Mouse (Mus musculus) MEL (cell line): ENCODE measurements around the gene Nrp1. TPM values are rescaled to one million over a fixed set of nuclear protein-coding genes. Genes with fewer than 3 reads are reported as not detected.

Experiments
- DNase-seq: peaks from one replicate; pipeline ENCODE4 v3.0.0; 2011; ENCODE audit warnings: low read depth, low spot score
- H3K27ac ChIP-seq: 2 replicates; pipeline ENCODE4 v1.5.1; 2012; ENCODE audit warnings: low read depth, mild to moderate bottlenecking, control low read depth, low read length, moderate library complexity; ENCODE audit not compliant: control insufficient read depth
- H3K27me3 ChIP-seq, 2 experiments: fragments of 150-350 bp in 1 of 2; sonication (generic) in 1 of 2; 2 replicates each; pipeline ENCODE4 v1.6.1; 2012; ENCODE audit warnings: low read length in 2 of 2, mild to moderate bottlenecking in 2 of 2, improper control_type of control experiment in 1 of 2, moderate library complexity in 1 of 2; ENCODE audit not compliant: insufficient read depth in 2 of 2, control insufficient read depth in 1 of 2
- H3K36me3 ChIP-seq, 2 experiments: 2 replicates each; pipeline ENCODE4 v1.6.1; 2012 to 2014; ENCODE audit warnings: low read length in 2 of 2, improper control_type of control experiment in 1 of 2, inconsistent platforms in 1 of 2, mild to moderate bottlenecking in 1 of 2; ENCODE audit not compliant: insufficient read depth in 2 of 2, control insufficient read depth in 1 of 2
- H3K4me1 ChIP-seq, 2 experiments: fragments of 150-350 bp in 1 of 2; sonication (generic) in 1 of 2; 2 replicates each; pipeline ENCODE4 v1.6.1; 2012; ENCODE audit warnings: low read length in 2 of 2, improper control_type of control experiment in 1 of 2, mild to moderate bottlenecking in 1 of 2; ENCODE audit not compliant: insufficient read depth in 2 of 2, control insufficient read depth in 1 of 2
- H3K4me3 ChIP-seq, 2 experiments: fragments of 150-350 bp in 1 of 2; sonication (generic) in 1 of 2; 2 replicates each; pipeline ENCODE4 v1.5.1; 2012; ENCODE audit warnings: low read depth in 2 of 2, low read length in 2 of 2, mild to moderate bottlenecking in 2 of 2, moderate library complexity in 2 of 2, control low read depth in 1 of 2, improper control_type of control experiment in 1 of 2; ENCODE audit not compliant: control insufficient read depth in 1 of 2, insufficient read depth in 1 of 2
- H3K79me2 ChIP-seq: 2 replicates; pipeline ENCODE4 v1.6.1; 2012; ENCODE audit warnings: mild to moderate bottlenecking, low read length, moderate library complexity; ENCODE audit not compliant: control insufficient read depth, poor library complexity, insufficient read depth
- H3K9ac ChIP-seq: 2 replicates; pipeline ENCODE4 v1.6.1; 2012; ENCODE audit warnings: low read depth, mild to moderate bottlenecking, control low read depth, low read length, moderate library complexity; ENCODE audit not compliant: control insufficient read depth, poor library complexity, severe bottlenecking
- H3K9me3 ChIP-seq: fragments of 150-350 bp; sonication (generic); replicated peaks from 2 replicates; pipeline ENCODE4 v1.6.1; 2012; ENCODE audit warnings: mild to moderate bottlenecking, low read length, improper control_type of control experiment, moderate library complexity; ENCODE audit not compliant: insufficient read depth
- E2F4 ChIP-seq: IDR thresholded peaks from 2 replicates; pipeline ENCODE4 v1.6.1; 2011; ENCODE audit warnings: low read depth, low read length, improper control_type of control experiment, borderline replicate concordance
- ELF1 ChIP-seq: IDR thresholded peaks from 2 replicates; pipeline ENCODE4 v1.6.1; 2014; ENCODE audit warnings: low read depth, mild to moderate bottlenecking, inconsistent platforms, low read length, improper control_type of control experiment, moderate library complexity
- EP300 ChIP-seq, 2 experiments: IDR thresholded peaks; 2 replicates each; pipeline ENCODE4 v1.6.1; 2011; ENCODE audit warnings: improper control_type of control experiment in 2 of 2, low read length in 2 of 2, low read depth in 1 of 2, mild to moderate bottlenecking in 1 of 2
- ETS1 ChIP-seq: IDR thresholded peaks from 2 replicates; pipeline ENCODE4 v1.6.1; 2012; ENCODE audit warnings: low read depth, mild to moderate bottlenecking, inconsistent platforms, low read length, improper control_type of control experiment, moderate library complexity
- GABPA ChIP-seq: IDR thresholded peaks from 2 replicates; pipeline ENCODE4 v1.6.1; 2012; ENCODE audit warnings: low read depth, mild to moderate bottlenecking, inconsistent platforms, low read length, improper control_type of control experiment, moderate library complexity
- GATA1 ChIP-seq: IDR thresholded peaks from 2 replicates; pipeline ENCODE4 v1.6.1; 2011; ENCODE audit warnings: low read depth, low read length, improper control_type of control experiment
- HCFC1 ChIP-seq: IDR thresholded peaks from 2 replicates; pipeline ENCODE4 v1.6.1; 2012; ENCODE audit warnings: low read depth, mild to moderate bottlenecking, inconsistent platforms, low read length, improper control_type of control experiment, moderate library complexity
- JUND ChIP-seq: IDR thresholded peaks from 2 replicates; pipeline ENCODE4 v1.6.1; 2011; ENCODE audit warnings: low read depth, mild to moderate bottlenecking, improper control_type of control experiment, low read length
- KAT2A ChIP-seq: conservative IDR thresholded peaks from 2 replicates; pipeline ENCODE4 v1.6.1; 2012; ENCODE audit warnings: low read depth, low read length, improper control_type of control experiment, inconsistent platforms
- MAX ChIP-seq: IDR thresholded peaks from 2 replicates; pipeline ENCODE4 v1.6.1; 2011; ENCODE audit warnings: low read length, improper control_type of control experiment
- MEF2A ChIP-seq: IDR thresholded peaks from 2 replicates; pipeline ENCODE4 v1.6.1; 2014; ENCODE audit warnings: low read depth, mild to moderate bottlenecking, inconsistent platforms, low read length, improper control_type of control experiment; ENCODE audit not compliant: poor library complexity, insufficient replicate concordance, severe bottlenecking; ENCODE audit errors: extremely low read depth
- MXI1 ChIP-seq: IDR thresholded peaks from 2 replicates; pipeline ENCODE4 v1.6.1; 2011; ENCODE audit warnings: mild to moderate bottlenecking, low read depth, low read length, improper control_type of control experiment
- MYB ChIP-seq: IDR thresholded peaks from 2 replicates; pipeline ENCODE4 v1.6.1; 2011; ENCODE audit warnings: mild to moderate bottlenecking, low read depth, low read length, improper control_type of control experiment
- MYC ChIP-seq: IDR thresholded peaks from 2 replicates; pipeline ENCODE4 v1.6.1; 2011; ENCODE audit warnings: low read depth, mild to moderate bottlenecking, low read length, improper control_type of control experiment, moderate library complexity
- NRF1 ChIP-seq: IDR thresholded peaks from 2 replicates; pipeline ENCODE4 v1.6.1; 2014; ENCODE audit warnings: low read depth, mild to moderate bottlenecking, inconsistent platforms, low read length, improper control_type of control experiment, moderate library complexity; ENCODE audit not compliant: poor library complexity, insufficient read depth, severe bottlenecking
- POLR2A ChIP-seq, 2 experiments: IDR thresholded peaks; 2 replicates each; pipeline ENCODE4 v1.6.1; 2011 to 2012; ENCODE audit warnings: low read length in 2 of 2, mild to moderate bottlenecking in 2 of 2, control low read depth in 1 of 2, improper control_type of control experiment in 1 of 2, low read depth in 1 of 2, moderate library complexity in 1 of 2; ENCODE audit not compliant: control insufficient read depth in 1 of 2, insufficient read depth in 1 of 2, poor library complexity in 1 of 2
- POLR2AphosphoS2 ChIP-seq: IDR thresholded peaks from 2 replicates; pipeline ENCODE4 v1.6.1; 2011; ENCODE audit warnings: low read length, improper control_type of control experiment
- RAD21 ChIP-seq: IDR thresholded peaks from 2 replicates; pipeline ENCODE4 v1.6.1; 2011; ENCODE audit warnings: mild to moderate bottlenecking, low read depth, low read length, improper control_type of control experiment
- SIN3A ChIP-seq: IDR thresholded peaks from 2 replicates; pipeline ENCODE4 v1.6.1; 2012; ENCODE audit warnings: low read length, improper control_type of control experiment, inconsistent platforms
- SMC3 ChIP-seq: IDR thresholded peaks from 2 replicates; pipeline ENCODE4 v1.6.1; 2011; ENCODE audit warnings: low read depth, low read length, improper control_type of control experiment
- TCF12 ChIP-seq: IDR thresholded peaks from 2 replicates; pipeline ENCODE4 v1.6.1; 2014; ENCODE audit warnings: low read depth, mild to moderate bottlenecking, inconsistent platforms, low read length, improper control_type of control experiment, moderate library complexity
- UBTF ChIP-seq: IDR thresholded peaks from 2 replicates; pipeline ENCODE4 v1.6.1; 2012; ENCODE audit warnings: low read depth, mild to moderate bottlenecking, inconsistent platforms, low read length, improper control_type of control experiment, moderate library complexity, borderline replicate concordance; ENCODE audit not compliant: insufficient read depth
- USF1 ChIP-seq: IDR thresholded peaks from 2 replicates; pipeline ENCODE4 v1.6.1; 2014; ENCODE audit warnings: low read depth, mild to moderate bottlenecking, inconsistent platforms, low read length, improper control_type of control experiment, moderate library complexity
- USF2 ChIP-seq, 2 experiments: IDR thresholded peaks; 2 replicates each; pipeline ENCODE4 v1.6.1; 2011 to 2012; ENCODE audit warnings: improper control_type of control experiment in 2 of 2, low read length in 2 of 2, borderline replicate concordance in 1 of 2, inconsistent platforms in 1 of 2, low read depth in 1 of 2, mild to moderate bottlenecking in 1 of 2; ENCODE audit not compliant: insufficient read depth in 1 of 2
- ZC3H11A ChIP-seq: IDR thresholded peaks from 2 replicates; pipeline ENCODE4 v1.6.1; 2012; ENCODE audit warnings: low read depth, mild to moderate bottlenecking, inconsistent platforms, low read length, improper control_type of control experiment
- ZKSCAN1 ChIP-seq: IDR thresholded peaks from 2 replicates; pipeline ENCODE4 v1.6.1; 2012; ENCODE audit warnings: low read depth, mild to moderate bottlenecking, inconsistent platforms, low read length, improper control_type of control experiment, moderate library complexity
- ZMIZ1 ChIP-seq: IDR thresholded peaks from 2 replicates; pipeline ENCODE4 v1.6.1; 2012; ENCODE audit warnings: low read depth, mild to moderate bottlenecking, inconsistent platforms, low read length, improper control_type of control experiment, moderate library complexity
- polyA plus RNA-seq, 2 experiments: library from polyadenylated mRNA; stranded (reverse) in 1 of 2; unstranded in 1 of 2; fragments of >175 nt in 1 of 2; fragments of >200 nt in 1 of 2; gene quantifications; 2 replicates each; pipeline versions ENCODE4 v1.2.1 to v1.2.4; 2012; ENCODE audit warnings: low replicate concordance in 2 of 2, low read depth in 1 of 2; ENCODE audit not compliant: insufficient read length in 2 of 2, insufficient read depth in 1 of 2, missing spikeins in 1 of 2
- total RNA-seq: library from RNA; depleted of rRNA; stranded (reverse); fragments of 300-350 nt; gene quantifications from 2 replicates; pipeline ENCODE4 v1.2.3, GENCODE M21; 2012

The Nrp1 gene
- total and polyA plus RNA-seq, 3 experiments: not detected

DNA sequence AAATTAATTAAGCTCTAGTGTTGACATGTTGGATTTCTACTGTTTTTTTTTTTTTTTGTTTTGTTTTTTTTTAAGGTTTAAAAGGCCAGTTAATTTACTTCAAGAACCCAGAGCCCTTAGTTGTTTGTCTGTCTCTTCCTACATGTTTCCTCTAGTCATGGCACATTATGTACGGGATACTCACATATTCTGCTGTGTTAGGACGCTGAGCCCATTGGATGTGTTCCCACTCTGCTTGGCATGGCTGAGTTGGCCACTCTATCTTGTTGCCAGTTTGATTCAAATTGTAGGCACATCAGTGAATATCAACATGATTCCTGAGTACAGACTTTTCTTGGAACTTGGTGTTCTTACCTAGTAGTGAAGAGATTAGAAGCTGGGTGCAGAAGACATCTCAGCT lies 114.5 kb downstream of the Nrp1 start:
- H3K36me3 ChIP-seq: no peaks in the 10 kb centered on the region
- no peaks in the 10 kb centered on the region for H3K9me3 ChIP-seq
- H3K27ac ChIP-seq: no peak overlapping the region
- H3K27me3 ChIP-seq: no peaks in the 10 kb centered on the region
- H3K4me3 ChIP-seq: no peak overlapping the region
- TF ChIP-seq TCF12: no peak
- no peak for TF ChIP-seq USF2 (IDR thresholded peaks at IDR 0.05; ENCODE audit: borderline replicate concordance in 1 of 2, insufficient read depth in 1 of 2, low read depth in 1 of 2, low read length in 2 of 2)
- no peak for TF ChIP-seq MEF2A
- TF ChIP-seq EP300 (IDR thresholded peaks at IDR 0.05; ENCODE audit: low read depth in 1 of 2, low read length in 2 of 2): no peak
- no peak for TF ChIP-seq HCFC1
- no peak for TF ChIP-seq E2F4
- no peak for TF ChIP-seq GATA1
- no peak for TF ChIP-seq KAT2A
- TF ChIP-seq ELF1: no peak
- TF ChIP-seq SMC3: no peak
- no peak for TF ChIP-seq MYB
- TF ChIP-seq MYC: no peak
- no peak for TF ChIP-seq UBTF
- no peak for TF ChIP-seq MAX
- no peak for TF ChIP-seq GABPA
- TF ChIP-seq POLR2AphosphoS2: no peak
- no peak for TF ChIP-seq POLR2A (IDR thresholded peaks at IDR 0.05; ENCODE audit: control insufficient read depth in 1 of 2, insufficient read depth in 1 of 2, low read depth in 1 of 2, low read length in 2 of 2, poor library complexity in 1 of 2)
- TF ChIP-seq ZMIZ1: no peak
- TF ChIP-seq SIN3A: no peak
- no peaks in the 10 kb centered on the region for H3K79me2 ChIP-seq
- H3K4me1 ChIP-seq: no peaks in the 10 kb centered on the region
- no peak for DNase-seq
- no peak overlapping the region for H3K9ac ChIP-seq

DNA sequence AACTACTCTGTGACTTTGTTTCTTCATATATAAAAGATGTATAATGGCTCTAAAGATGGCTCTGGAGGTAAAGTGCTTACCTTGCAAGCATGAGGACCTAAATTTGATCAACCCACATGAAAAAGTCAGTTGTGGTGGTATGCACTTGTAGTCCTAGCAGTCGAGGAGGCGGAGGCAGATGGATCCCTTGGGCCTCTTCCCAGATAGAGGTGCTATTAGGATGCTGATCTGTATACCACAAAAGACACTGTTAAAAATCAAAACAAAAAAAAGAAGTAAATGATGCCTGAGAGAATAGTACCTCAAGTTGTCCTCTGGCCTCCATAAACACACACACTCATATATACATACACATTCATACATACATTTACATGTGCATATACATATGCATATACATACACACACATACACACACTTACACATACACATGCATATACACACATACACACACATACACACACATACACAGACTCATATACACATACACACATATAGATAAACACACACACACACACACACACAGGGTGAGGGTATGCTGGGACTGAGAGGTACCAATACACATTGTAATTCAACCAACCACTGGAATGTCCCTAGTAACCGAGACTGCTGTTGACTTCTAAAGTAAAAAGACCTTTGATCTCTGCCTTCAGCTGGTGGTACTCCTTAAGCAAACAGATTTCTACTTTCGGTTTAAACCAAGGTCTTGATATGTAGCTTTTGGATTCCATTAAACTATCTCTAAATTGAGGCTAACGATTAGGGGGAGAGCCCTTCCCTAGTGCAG lies 115.2 kb downstream of the Nrp1 start:
- H3K79me2 ChIP-seq: no peaks in the 10 kb centered on the region
- H3K9ac ChIP-seq: no peak overlapping the region
- no peak overlapping the region for H3K27ac ChIP-seq
- H3K4me1 ChIP-seq: no peaks in the 10 kb centered on the region
- H3K27me3 ChIP-seq: no peaks in the 10 kb centered on the region
- no peak overlapping the region for H3K4me3 ChIP-seq
- H3K9me3 ChIP-seq: no peaks in the 10 kb centered on the region
- no peaks in the 10 kb centered on the region for H3K36me3 ChIP-seq
- DNase-seq: no peak
- TF ChIP-seq USF1 (no peak), E2F4 (no peak), NRF1 (no peak), ZKSCAN1 (no peak), ZC3H11A (no peak), RAD21 (no peak), POLR2AphosphoS2 (no peak), HCFC1 (no peak), SMC3 (no peak), MYC (no peak), MXI1 (no peak), MYB (no peak), ETS1 (no peak), EP300 (IDR thresholded peaks at IDR 0.05; ENCODE audit: low read depth in 1 of 2, low read length in 2 of 2) (no peak), USF2 (IDR thresholded peaks at IDR 0.05; ENCODE audit: borderline replicate concordance in 1 of 2, insufficient read depth in 1 of 2, low read depth in 1 of 2, low read length in 2 of 2) (no peak), JUND (no peak), KAT2A (no peak)
